Mouse (Mus musculus) brain, embryonic 14.5 days (tissue): ENCODE measurements at regions not wholly inside any gene's neighbourhood (a gene's known extent, or its start where the extent isn't known, plus 50 kb on each side); places are given as distances from the start of the nearest gene placed in this dataset.
"Not testable (repeated sequence)": the region's sequence is repeated elsewhere in the genome, so short reads cannot be mapped to it uniquely, and the experiment has no call there.

Experiments used
- DNase-seq: peaks from one replicate; pipeline ENCODE4 v3.0.0-alpha.2; 2011; ENCODE audit warnings: low read depth
- CTCF ChIP-seq: fragments of 200-500 bp; IDR thresholded peaks from 2 replicates; pipeline ENCODE4 v1.5.1; 2012; ENCODE audit warnings: inconsistent platforms, mild to moderate bottlenecking, moderate library complexity, borderline replicate concordance; ENCODE audit not compliant: insufficient read depth, insufficient read length; ENCODE audit errors: extremely low read depth
- POLR2A ChIP-seq: fragments of 200-500 bp; IDR thresholded peaks from 2 replicates; pipeline ENCODE4 v1.6.1; 2012; ENCODE audit warnings: mild to moderate bottlenecking, inconsistent platforms, borderline replicate concordance; ENCODE audit not compliant: poor library complexity, insufficient read depth, insufficient read length, severe bottlenecking; ENCODE audit errors: extremely low read depth

GRCm38 (mm10) chr9:4994549-4995141, 198.6 kb upstream of the Gria4 start:
- DNase-seq = no peak
- TF ChIP-seq POLR2A (no peak), CTCF (no peak)

- not testable (repeated sequence) for DNase-seq
These were observed 183.4 kb upstream of the Gria4 start for GRCm38 (mm10) chr9:4979401-4979800.

- TF ChIP-seq POLR2A (no peak), CTCF (no peak)
- no peak for DNase-seq
These were observed 181.5 kb upstream of the Gria4 start for GRCm38 (mm10) chr9:4977537-4977936.

- DNase-seq = no peak
- no peak for TF ChIP-seq POLR2A
These were observed 179.0 kb upstream of the Gria4 start for GRCm38 (mm10) chr9:4975073-4975472.

GRCm38 (mm10) chr9:4931861-4932260, 135.8 kb upstream of the Gria4 start:
- not testable (repeated sequence) for DNase-seq

- peak; percentile 3 for DNase-seq
- no peak for TF ChIP-seq CTCF
These were observed 134.3 kb upstream of the Gria4 start for GRCm38 (mm10) chr9:4930362-4930761.

- DNase-seq = no peak
- no peak for TF ChIP-seq CTCF
- TF ChIP-seq POLR2A = no peak
These were observed 114.5 kb upstream of the Gria4 start for GRCm38 (mm10) chr9:4910543-4910942.

GRCm38 (mm10) chr9:4885479-4885878, 89.4 kb upstream of the Gria4 start:
- TF ChIP-seq POLR2A = no peak
- TF ChIP-seq CTCF = no peak
- DNase-seq = no peak
